Mouse (Mus musculus) limb, embryonic 10.5 days (tissue): ENCODE results near the gene Prrc2b. TPM values are rescaled to one million over a fixed set of nuclear protein-coding genes. Genes with fewer than 3 reads are reported as not detected.

Experiments used
- DNase-seq: peaks from one replicate; pipeline ENCODE4 v3.0.0-alpha.2; 2017; ENCODE audit warnings: low spot score
- H3K27ac ChIP-seq: fragments of 300-500 bp; sonication (generic); 2 replicates; pipeline ENCODE4 v1.5.1; 2016; ENCODE audit warnings: mild to moderate bottlenecking
- H3K27me3 ChIP-seq: fragments of 300-500 bp; sonication (generic); 2 replicates; pipeline ENCODE4 v1.6.1; 2016; ENCODE audit warnings: low read depth, mild to moderate bottlenecking; ENCODE audit not compliant: poor library complexity, severe bottlenecking
- H3K36me3 ChIP-seq: fragments of 300-500 bp; sonication (generic); 2 replicates; pipeline ENCODE4 v1.6.1; 2016; ENCODE audit warnings: mild to moderate bottlenecking, moderate library complexity
- H3K4me1 ChIP-seq: fragments of 300-500 bp; sonication (generic); 2 replicates; pipeline ENCODE4 v1.6.1; 2016
- H3K4me3 ChIP-seq: fragments of 300-500 bp; sonication (generic); 2 replicates; pipeline ENCODE4 v1.5.1; 2016; ENCODE audit warnings: mild to moderate bottlenecking, moderate library complexity
- H3K9me3 ChIP-seq: fragments of 300-500 bp; sonication (generic); replicated peaks from 2 replicates; pipeline ENCODE4 v1.6.1; 2016; ENCODE audit warnings: mild to moderate bottlenecking
- WGBS: fragments of 180-500 bp; shearing (Covaris S2); methylation state at CpG from one replicate; pipeline ENCODE4 v1.1.7; 2016; 5-methylcytosine and 5-hydroxymethylcytosine counted together
- polyA plus RNA-seq: library from polyadenylated mRNA; unstranded; fragments of >200 nt; fragmentation: Nextera tagmentation; extraction: Ambion mirVana; gene quantifications from 2 replicates; pipeline ENCODE4 v1.2.1, GENCODE M21; 2016

The Prrc2b gene
- polyA plus RNA-seq, 1 experiment from 2014 or later: 80.3 TPM

- peak overlapping the region; percentile 76 for H3K4me3 ChIP-seq
- H3K4me1 ChIP-seq: peaks cover 27% of the 10 kb centered on the region
- H3K27me3 ChIP-seq: no peaks in the 10 kb centered on the region
- H3K9me3 ChIP-seq: no peaks in the 10 kb centered on the region
- DNase-seq: peak; percentile 73
- WGBS: 0% methylated on average over 20 of the region's 20 CpGs
- peaks cover 48% of the 10 kb centered on the region for H3K36me3 ChIP-seq
- peak overlapping the region; percentile 88 for H3K27ac ChIP-seq
Observed at GRCm38 (mm10) chr2:32236760-32237487, 86.0 kb downstream of the Prrc2b start.

DNA sequence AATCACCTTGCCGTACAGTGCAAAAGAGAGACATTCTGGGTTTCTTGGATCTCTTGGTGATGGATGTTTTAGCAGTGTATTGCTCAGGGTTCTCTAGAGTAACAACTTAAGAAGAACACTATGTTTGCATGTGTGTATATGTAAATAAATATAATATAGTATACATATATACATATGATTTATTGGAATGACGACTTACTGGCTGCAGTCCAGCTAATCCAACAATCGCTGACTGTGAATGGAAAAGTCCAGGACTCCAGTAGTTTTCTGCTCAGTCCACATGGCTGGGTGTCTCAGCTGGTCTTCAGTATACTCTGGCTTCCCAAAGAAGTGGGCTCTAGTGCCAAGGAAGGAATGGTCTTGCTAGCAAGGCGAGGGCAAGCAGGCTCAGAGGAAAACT lies 86.7 kb downstream of the Prrc2b start:
- H3K4me1 ChIP-seq: peaks cover 27% of the 10 kb centered on the region
- H3K9me3 ChIP-seq: no peaks in the 10 kb centered on the region
- H3K27me3 ChIP-seq: no peaks in the 10 kb centered on the region
- H3K27ac ChIP-seq: no peak overlapping the region; the same call in 1 of the 2 replicates
- H3K4me3 ChIP-seq: peak overlapping the region; percentile 76
- DNase-seq: no peak
- peaks cover 47% of the 10 kb centered on the region for H3K36me3 ChIP-seq
- WGBS: 52% methylated on average over 4 of the region's 4 CpGs

DNA sequence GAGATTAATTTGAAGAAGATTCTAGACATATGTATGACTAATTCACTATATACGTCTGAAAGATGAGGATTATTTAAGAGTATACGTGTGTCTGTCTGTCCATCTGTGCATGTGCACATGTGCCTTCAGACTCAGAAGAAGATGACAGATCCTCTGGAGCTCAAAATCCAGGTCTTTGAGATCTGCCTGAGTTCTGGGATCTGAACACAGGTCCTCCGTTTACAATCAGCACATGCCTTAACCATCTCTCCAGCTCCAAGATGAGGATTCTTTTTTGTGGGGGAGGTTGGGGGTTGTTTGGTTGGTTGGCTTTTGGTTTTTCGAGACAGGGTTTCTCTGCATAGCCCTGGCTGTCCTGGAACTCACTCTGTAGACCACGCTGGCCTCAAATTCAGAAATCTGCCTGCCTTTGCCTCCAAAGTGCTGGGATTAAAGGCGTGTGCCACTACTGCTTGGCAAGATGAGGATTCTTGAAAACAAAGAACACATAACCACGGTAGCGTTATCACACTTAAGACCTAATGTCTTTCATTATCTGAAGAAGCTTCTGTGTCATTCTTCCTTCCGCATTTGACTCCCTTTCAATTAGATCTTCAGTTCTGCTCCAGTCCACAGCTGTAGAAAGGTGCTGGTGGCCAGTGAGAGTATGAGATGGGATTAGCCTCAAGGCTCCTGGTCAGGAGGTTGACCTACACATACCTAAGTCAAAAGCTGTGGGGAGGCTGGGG lies 88.0 kb downstream of the Prrc2b start:
- no peak for DNase-seq
- Histone ChIP-seq H3K4me1 (peaks cover 27% of the 10 kb centered on the region), H3K27me3 (no peaks in the 10 kb centered on the region), H3K27ac (no peak overlapping the region), H3K9me3 (no peaks in the 10 kb centered on the region), H3K36me3 (peaks cover 45% of the 10 kb centered on the region), H3K4me3 (no peak overlapping the region)
- 93% methylated on average over 9 of the region's 9 CpGs for WGBS

DNA sequence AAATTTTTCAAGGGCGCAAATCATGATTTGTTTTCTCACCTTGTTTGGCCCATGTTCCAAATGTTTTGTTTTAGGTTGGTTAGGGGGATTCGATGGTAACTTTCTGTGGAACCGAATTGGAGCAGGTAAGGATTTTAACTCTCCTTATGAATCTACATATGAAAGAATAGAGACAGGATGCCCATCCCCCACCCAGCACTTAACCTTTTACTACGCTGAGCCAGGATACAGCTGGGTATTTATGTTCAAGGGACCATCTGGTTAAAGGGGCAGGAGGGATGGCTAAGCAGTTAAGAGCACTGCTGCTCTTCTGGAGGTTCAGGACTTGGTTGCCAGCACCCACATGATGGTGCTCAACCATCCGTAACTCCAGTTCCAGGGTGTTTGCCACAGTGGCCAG lies 89.7 kb downstream of the Prrc2b start:
- Histone ChIP-seq H3K4me3 (no peak overlapping the region), H3K4me1 (peaks cover 15% of the 10 kb centered on the region), H3K9me3 (no peaks in the 10 kb centered on the region), H3K36me3 (peaks cover 52% of the 10 kb centered on the region), H3K27ac (no peak overlapping the region), H3K27me3 (no peaks in the 10 kb centered on the region)
- WGBS: 82% methylated on average over 5 of the region's 5 CpGs
- DNase-seq: no peak

DNA sequence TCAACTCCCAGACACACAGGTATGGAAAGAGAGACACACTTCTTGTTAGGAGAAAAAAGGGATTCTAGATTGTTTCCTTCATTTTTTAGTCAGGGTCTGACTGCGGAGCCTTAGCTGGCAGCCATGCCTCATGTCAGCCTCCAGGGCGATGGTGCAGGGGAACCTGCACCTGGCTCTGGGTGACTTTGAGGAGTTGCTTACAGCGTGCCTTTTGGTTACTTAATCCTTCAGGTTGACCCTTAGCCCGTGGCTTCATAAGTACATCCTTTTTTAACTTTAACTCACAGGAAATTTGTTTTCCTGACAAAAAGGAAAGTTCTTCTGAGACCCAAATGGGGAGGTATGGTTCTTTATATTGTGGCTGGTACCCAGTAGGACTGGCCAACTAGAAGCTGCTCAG lies 92.1 kb downstream of the Prrc2b start:
- Histone ChIP-seq H3K27me3 (no peaks in the 10 kb centered on the region), H3K36me3 (peaks cover 76% of the 10 kb centered on the region), H3K27ac (no peak overlapping the region), H3K4me3 (no peak overlapping the region), H3K9me3 (no peaks in the 10 kb centered on the region), H3K4me1 (0 out of 2 replicates have a peak, but pooled peaks cover 4% of the 10 kb centered on the region)
- no peak for DNase-seq
- WGBS: 85% methylated on average over 4 of the region's 4 CpGs

DNA sequence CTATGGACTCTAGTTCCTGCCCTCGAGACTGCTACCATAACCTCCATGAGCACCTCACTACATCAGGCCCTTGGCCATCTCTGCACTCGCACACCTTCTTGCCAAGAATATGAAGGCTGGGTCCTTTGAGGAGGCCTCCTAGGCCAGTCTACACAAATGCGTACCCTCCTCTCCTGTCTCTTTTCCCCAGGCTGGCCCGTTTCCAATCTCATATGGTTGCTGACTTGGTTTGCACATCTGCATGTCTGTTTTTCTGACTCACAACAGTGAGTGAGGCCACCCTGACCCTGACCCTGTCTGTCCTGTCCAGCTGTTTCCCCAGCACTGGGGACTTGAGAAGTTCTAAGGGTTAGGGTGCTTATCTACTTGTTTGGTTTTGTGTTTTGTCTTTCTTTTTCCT lies 95.9 kb downstream of the Prrc2b start:
- H3K36me3 ChIP-seq: peaks cover 97% of the 10 kb centered on the region
- no peak for DNase-seq
- WGBS: 88% methylated on average over 4 of the region's 4 CpGs
- no peak overlapping the region for H3K4me3 ChIP-seq
- no peaks in the 10 kb centered on the region for H3K4me1 ChIP-seq
- no peaks in the 10 kb centered on the region for H3K9me3 ChIP-seq
- no peaks in the 10 kb centered on the region for H3K27me3 ChIP-seq
- no peak overlapping the region for H3K27ac ChIP-seq

DNA sequence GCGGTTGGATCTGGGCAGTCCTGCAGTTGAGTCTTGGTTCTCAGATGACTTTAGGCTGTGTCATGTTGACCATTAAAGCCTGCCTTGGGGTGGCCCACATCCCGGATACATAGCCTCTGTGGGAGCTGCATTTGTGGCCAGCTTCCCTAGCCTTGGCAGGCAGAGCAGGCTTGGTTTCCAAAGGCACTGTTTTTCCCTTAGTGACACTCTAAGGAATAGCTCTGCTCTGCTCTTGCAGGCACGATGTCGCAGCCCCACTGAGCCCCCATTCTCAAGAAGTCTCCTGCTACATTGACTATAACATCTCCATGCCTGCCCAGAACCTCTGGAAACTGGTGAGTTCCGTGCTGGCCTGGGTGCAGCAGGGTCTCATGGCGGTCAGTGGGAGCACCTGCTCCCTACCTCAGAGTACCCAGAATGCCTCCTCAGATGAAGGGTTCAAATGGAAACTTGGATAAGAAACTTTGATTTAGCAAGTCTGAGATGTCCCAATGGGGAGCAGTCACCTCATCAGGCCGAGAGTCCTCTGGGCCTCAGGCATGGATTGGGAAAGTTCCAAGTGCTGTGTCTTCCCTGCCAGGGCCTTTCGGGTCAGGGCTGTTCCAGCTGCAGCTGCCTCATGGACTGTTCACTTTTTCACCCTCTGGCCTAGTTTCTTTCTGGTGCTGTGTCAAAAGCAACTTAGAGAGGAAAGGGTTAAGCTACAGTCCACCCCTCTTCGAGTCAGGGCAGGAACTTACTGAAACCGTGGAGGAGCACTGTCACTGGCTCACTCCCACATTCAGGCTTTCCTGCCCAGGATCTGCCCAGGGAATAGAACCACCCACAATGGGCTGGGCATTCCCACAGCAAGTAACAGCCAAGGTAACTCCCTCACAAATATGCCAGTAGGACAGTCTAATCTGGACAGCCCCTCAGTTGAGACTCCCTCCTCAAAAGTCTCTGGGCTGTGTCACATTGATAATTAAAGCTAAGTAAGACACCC lies 97.8 kb downstream of the Prrc2b start:
- DNase-seq: no peak
- Histone ChIP-seq H3K27me3 (no peaks in the 10 kb centered on the region), H3K36me3 (peaks cover 100% of the 10 kb centered on the region), H3K27ac (no peak overlapping the region), H3K4me3 (no peak overlapping the region), H3K4me1 (0 out of 2 replicates have a peak, but pooled peaks cover 2% of the 10 kb centered on the region), H3K9me3 (no peaks in the 10 kb centered on the region)
- WGBS: 81% methylated on average over 10 of the region's 10 CpGs

- peaks cover 97% of the 10 kb centered on the region for H3K36me3 ChIP-seq
Observed at GRCm38 (mm10) chr2:32251791-32252527, 101.1 kb downstream of the Prrc2b start.

DNA sequence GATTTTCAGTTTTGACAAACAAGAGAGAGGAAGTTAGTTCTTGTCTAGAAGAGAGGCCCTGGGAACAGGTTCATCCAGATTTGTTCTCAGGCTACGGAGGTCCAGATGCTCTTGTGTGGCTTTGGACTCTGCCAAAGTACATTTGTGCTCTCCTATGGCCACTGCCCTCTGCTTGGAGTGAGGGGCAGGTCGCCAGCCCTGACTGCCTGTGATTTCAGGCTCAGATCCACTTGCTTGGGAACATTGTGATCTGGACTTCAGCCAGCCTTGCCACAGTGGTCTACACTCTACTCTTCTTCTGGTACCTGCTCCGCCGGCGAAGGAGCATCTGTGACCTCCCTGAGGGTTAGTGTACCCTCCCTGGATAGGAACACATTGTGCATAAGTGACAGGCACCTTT lies 101.8 kb downstream of the Prrc2b start:
- Histone ChIP-seq H3K36me3 (peaks cover 97% of the 10 kb centered on the region), H3K4me1 (0 out of 2 replicates have a peak, but pooled peaks cover 2% of the 10 kb centered on the region), H3K27me3 (no peaks in the 10 kb centered on the region), H3K4me3 (no peak overlapping the region), H3K9me3 (no peaks in the 10 kb centered on the region), H3K27ac (no peak overlapping the region)
- WGBS: 94% methylated on average over 5 of the region's 5 CpGs
- no peak for DNase-seq

More at GRCm38 (mm10) chr2:32251791-32252527, 101.1 kb downstream of the Prrc2b start:
- H3K27ac ChIP-seq: no peak overlapping the region
- no peaks in the 10 kb centered on the region for H3K27me3 ChIP-seq
- H3K4me3 ChIP-seq: no peak overlapping the region
- H3K9me3 ChIP-seq: no peaks in the 10 kb centered on the region
- 0 out of 2 replicates have a peak, but pooled peaks cover 2% of the 10 kb centered on the region for H3K4me1 ChIP-seq
- no peak for DNase-seq
- 91% methylated on average over 12 of the region's 12 CpGs for WGBS

GRCm38 (mm10) chr2:32253352-32253751 lies 102.5 kb downstream of the Prrc2b start:
- no peaks in the 10 kb centered on the region for H3K9me3 ChIP-seq
- peaks cover 97% of the 10 kb centered on the region for H3K36me3 ChIP-seq
- H3K27ac ChIP-seq: no peak overlapping the region
- no peak for DNase-seq
- H3K4me1 ChIP-seq: 0 out of 2 replicates have a peak, but pooled peaks cover 2% of the 10 kb centered on the region
- no peaks in the 10 kb centered on the region for H3K27me3 ChIP-seq
- H3K4me3 ChIP-seq: no peak overlapping the region; the same call in 1 of the 2 replicates
- WGBS: 67% methylated on average over 1 of the region's 1 CpGs

- H3K27ac ChIP-seq: no peak overlapping the region
Observed at GRCm38 (mm10) chr2:32254563-32254962, 103.7 kb downstream of the Prrc2b start.

GRCm38 (mm10) chr2:32256273-32256672 lies 105.4 kb downstream of the Prrc2b start:
- WGBS: 94% methylated on average over 11 of the region's 11 CpGs
- Histone ChIP-seq H3K9me3 (no peaks in the 10 kb centered on the region), H3K27ac (no peak overlapping the region), H3K36me3 (peaks cover 71% of the 10 kb centered on the region), H3K27me3 (no peaks in the 10 kb centered on the region), H3K4me1 (peaks cover 22% of the 10 kb centered on the region), H3K4me3 (no peak overlapping the region)
- no peak for DNase-seq

More at GRCm38 (mm10) chr2:32254563-32254962, 103.7 kb downstream of the Prrc2b start:
- peaks cover 14% of the 10 kb centered on the region for H3K4me1 ChIP-seq
- DNase-seq: no peak
- 91% methylated on average over 5 of the region's 5 CpGs for WGBS
- no peak overlapping the region for H3K4me3 ChIP-seq
- H3K36me3 ChIP-seq: peaks cover 88% of the 10 kb centered on the region
- no peaks in the 10 kb centered on the region for H3K9me3 ChIP-seq
- no peaks in the 10 kb centered on the region for H3K27me3 ChIP-seq
